ENCODE assay signal across 21 mouse cellular contexts in the genomic region with DNA sequence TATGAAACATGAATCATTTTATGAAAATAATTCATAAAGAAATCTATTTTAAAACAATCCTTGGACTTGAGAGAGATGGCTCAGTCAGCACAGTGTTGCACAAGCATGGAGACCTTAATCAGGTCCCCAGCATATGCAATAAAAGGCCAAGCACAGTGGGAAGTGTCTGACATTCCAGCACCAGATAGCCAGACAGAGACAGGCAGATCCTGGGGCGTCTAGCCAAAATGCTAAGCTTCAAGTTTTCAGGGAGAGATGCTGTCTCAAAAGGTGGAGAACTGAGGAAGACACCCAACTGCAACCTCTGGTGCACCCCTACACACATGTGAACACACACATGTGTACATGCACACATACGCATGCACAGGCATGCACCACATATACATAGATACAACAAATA. TPM values are rescaled to one million over a fixed set of nuclear protein-coding genes. Genes with fewer than 3 reads are reported as not detected.
"Had no signal": no experiment of that assay in that cellular context is flagged by ENCODE, and none has a peak within 500 bp of the region (broad histone marks: within the 10 kb centered on the region; RNA-seq: fewer than 3 reads in every experiment).

No protein-coding gene starts in this region.

- H3K9ac ChIP-seq: liver, postnatal 0 days; lung, embryonic 15.5 days; midbrain, embryonic 12.5 days; neural tube, embryonic 12.5 days; stomach, embryonic 15.5 days had no signal

- H3K4me2 ChIP-seq: lung, embryonic 15.5 days; midbrain, embryonic 12.5 days; neural tube, embryonic 12.5 days; stomach, embryonic 15.5 days had no signal

- DNase-seq: liver, postnatal 0 days; lung, adult 2 months; lung, postnatal 14 days; lung, postnatal 36 days; midbrain, embryonic 14.5 days; right cerebral cortex, postnatal 14 days; thymus, adult 2 months; thymus, postnatal 25 days; thymus, postnatal 4 days had no signal

- H3K4me3 ChIP-seq: lung, embryonic 15.5 days; megakaryocyte, embryonic 14.5 days; midbrain, embryonic 12.5 days; neural tube, embryonic 12.5 days; stomach, embryonic 15.5 days had no signal

- H3K27ac ChIP-seq: lung, embryonic 15.5 days; macrophage; midbrain, embryonic 12.5 days; neural tube, embryonic 12.5 days; stomach, embryonic 15.5 days; stomach, postnatal 0 days had no signal

- ATAC-seq: liver, postnatal 0 days; lung, postnatal 0 days had no signal

- H3K36me3 ChIP-seq: lung, embryonic 15.5 days; midbrain, embryonic 12.5 days; neural tube, embryonic 12.5 days; stomach, embryonic 15.5 days had no signal

- H3K9me3 ChIP-seq: lung, embryonic 15.5 days; neural tube, embryonic 12.5 days; stomach, embryonic 15.5 days had no signal

- H3K4me1 ChIP-seq: lung, embryonic 15.5 days; megakaryocyte, embryonic 14.5 days; midbrain, embryonic 12.5 days; neural tube, embryonic 12.5 days; stomach, embryonic 15.5 days had no signal

- H3K27me3 ChIP-seq: lung, embryonic 15.5 days; megakaryocyte, embryonic 14.5 days; midbrain, embryonic 12.5 days; neural tube, embryonic 12.5 days; stomach, embryonic 15.5 days had no signal

RNA-seq across cellular contexts. Expression of a gene that starts 52.1 kb away (rescaled TPM):
- total RNA-seq: megakaryocyte progenitor cell, adult 5-6 weeks; monocyte, adult 5-6 weeks; neutrophil, adult 5-6 weeks had no signal
- polyA plus RNA-seq: liver, postnatal 0 days; macrophage; spleen, adult 2 months had no signal
